Mouse (Mus musculus) olfactory bulb, adult 2 months (tissue): ENCODE measurements around the gene Mafb. TPM values are rescaled to one million over a fixed set of nuclear protein-coding genes. Genes with fewer than 3 reads are reported as not detected.
A peak's percentile ranks its signal among the peaks of the same experiment; 100 is the strongest.

Experiments
- H3K27ac ChIP-seq: fragments of 200-500 bp; 2 replicates; pipeline ENCODE4 v1.5.1; 2012; ENCODE audit warnings: low read depth, low read length; ENCODE audit not compliant: insufficient read depth
- H3K4me1 ChIP-seq: fragments of 200-500 bp; 2 replicates; pipeline ENCODE4 v1.6.1; 2012; ENCODE audit warnings: low read length; ENCODE audit not compliant: control insufficient read depth, insufficient read depth
- H3K4me3 ChIP-seq: fragments of 200-500 bp; 2 replicates; pipeline ENCODE4 v1.5.1; 2012; ENCODE audit warnings: mild to moderate bottlenecking, low read depth, low read length, moderate library complexity; ENCODE audit not compliant: insufficient read depth
- CTCF ChIP-seq: fragments of 200-500 bp; IDR thresholded peaks from 2 replicates; pipeline ENCODE4 v1.5.1; 2012; ENCODE audit warnings: low read depth, mild to moderate bottlenecking, low read length, moderate library complexity; ENCODE audit not compliant: insufficient read depth
- POLR2A ChIP-seq: fragments of 200-500 bp; IDR thresholded peaks from 2 replicates; pipeline ENCODE4 v1.6.1; 2012; ENCODE audit warnings: mild to moderate bottlenecking, low read depth, low read length, moderate library complexity; ENCODE audit not compliant: insufficient read depth
- WGBS: fragments of 180-500 bp; shearing (Covaris S2); methylation state at CpG from one replicate; pipeline ENCODE4 v1.1.7; 2018; 5-methylcytosine and 5-hydroxymethylcytosine counted together
- polyA plus RNA-seq: library from polyadenylated mRNA; stranded (reverse); fragments of >200 nt; gene quantifications from 2 replicates; pipeline ENCODE4 v1.2.4, GENCODE M21; 2012; ENCODE audit warnings: low replicate concordance; ENCODE audit not compliant: missing spikeins, insufficient read depth, insufficient read length

Gene Mafb
- polyA plus RNA-seq, 1 experiment, result not detected

DNA sequence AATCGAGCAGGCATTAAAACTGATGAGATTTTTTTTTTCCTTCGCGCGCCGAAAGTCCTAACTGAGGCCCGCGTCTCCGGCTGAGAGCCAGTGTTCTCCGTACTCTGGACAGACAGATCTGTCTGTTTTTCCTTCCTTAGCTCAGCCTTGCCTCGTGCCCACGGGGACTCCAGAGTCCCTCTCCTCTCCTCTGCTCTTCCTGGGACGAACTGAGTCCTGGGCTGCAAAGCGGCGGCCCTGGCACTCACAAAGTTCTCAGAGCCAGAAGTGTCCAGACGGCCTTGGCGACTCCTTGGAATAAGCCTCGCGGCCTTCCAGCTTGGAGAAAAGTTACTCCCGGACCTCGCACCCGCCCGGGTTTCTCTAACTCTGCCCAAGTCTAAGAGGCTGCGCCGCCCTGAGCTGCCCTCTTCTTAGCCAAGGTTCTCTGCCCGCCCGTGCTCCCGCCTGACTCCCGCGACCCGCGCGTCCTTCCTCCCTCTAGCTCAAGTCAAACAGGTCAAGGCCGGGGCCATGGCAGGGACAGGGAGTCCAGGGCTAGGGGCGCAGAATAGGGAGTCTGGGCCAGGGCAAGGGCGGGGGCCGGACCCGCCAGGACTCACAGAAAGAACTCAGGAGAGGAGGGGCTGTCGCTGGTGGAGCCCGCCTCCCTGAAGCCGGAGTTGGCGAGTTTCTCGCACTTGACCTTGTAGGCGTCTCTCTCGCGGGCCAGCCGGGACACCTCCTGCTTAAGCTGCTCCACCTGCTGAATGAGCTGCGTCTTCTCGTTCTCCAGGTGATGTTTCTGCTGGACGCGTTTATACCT lies 1.6 kb downstream of the Mafb start:
- TF ChIP-seq CTCF (no peak), POLR2A (no peak)
- H3K4me1 ChIP-seq, result peaks cover 37% of the 10 kb centered on the region
- 3% methylated on average over 50 of the region's 50 CpGs for WGBS
- H3K27ac ChIP-seq, result no peak overlapping the region
- H3K4me3 ChIP-seq, result peak overlapping the region; percentile 56

GRCm38 (mm10) chr2:160364666-160365065 lies 2.2 kb downstream of the Mafb start:
- WGBS, result 28% methylated on average over 12 of the region's 12 CpGs
- no peak overlapping the region for H3K27ac ChIP-seq
- TF ChIP-seq POLR2A (no peak), CTCF (no peak)
- H3K4me1 ChIP-seq, result peaks cover 35% of the 10 kb centered on the region
- no peak overlapping the region for H3K4me3 ChIP-seq

DNA sequence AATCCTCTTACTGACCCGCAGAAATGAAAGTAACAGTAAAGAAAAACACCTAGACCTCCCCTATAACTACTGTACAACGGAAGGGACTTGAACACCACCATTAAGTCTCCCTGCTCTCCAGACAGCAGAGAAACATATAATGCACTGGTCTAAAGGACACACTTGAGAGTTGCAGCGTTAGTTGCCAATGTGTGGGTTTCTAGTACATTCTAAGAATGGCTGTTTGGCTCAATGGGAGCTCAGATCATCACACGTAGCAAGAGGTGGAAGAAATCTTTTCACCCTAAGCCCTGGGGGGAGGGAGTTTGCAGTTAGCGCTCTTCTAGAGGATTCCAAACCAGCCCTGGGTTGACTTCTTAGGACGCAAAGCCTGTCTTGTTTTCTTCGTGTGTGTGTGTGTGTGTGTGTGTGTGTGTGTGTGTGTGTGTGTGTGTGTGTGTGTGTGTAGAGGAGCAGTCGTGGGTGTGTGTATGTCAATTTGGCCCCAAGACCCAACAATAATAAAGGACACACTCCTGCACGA lies 2.7 kb downstream of the Mafb start:
- Histone ChIP-seq H3K4me1 (peaks cover 34% of the 10 kb centered on the region), H3K27ac (no peak overlapping the region), H3K4me3 (no peak overlapping the region; the same call in 1 of the 2 replicates)
- WGBS, result 37% methylated on average over 9 of the region's 9 CpGs
- no peak for TF ChIP-seq POLR2A
- no peak for TF ChIP-seq CTCF

- TF ChIP-seq CTCF, result no peak
- WGBS, result 84% methylated on average over 4 of the region's 4 CpGs
- Histone ChIP-seq H3K27ac (no peak overlapping the region), H3K4me1 (peaks cover 35% of the 10 kb centered on the region), H3K4me3 (no peak overlapping the region)
These were observed 3.7 kb downstream of the Mafb start for GRCm38 (mm10) chr2:160363201-160363600.

- TF ChIP-seq CTCF, result no peak
- no peak for TF ChIP-seq POLR2A
- no peak overlapping the region for H3K4me3 ChIP-seq
- no peak overlapping the region for H3K27ac ChIP-seq
- H3K4me1 ChIP-seq, result peaks cover 22% of the 10 kb centered on the region
- WGBS, result 65% methylated on average over 16 of the region's 16 CpGs
These were observed 5.3 kb downstream of the Mafb start for GRCm38 (mm10) chr2:160361442-160362121.

- 62% methylated on average over 8 of the region's 8 CpGs for WGBS
- TF ChIP-seq CTCF (no peak), POLR2A (no peak)
- H3K27ac ChIP-seq, result no peak overlapping the region
- no peak overlapping the region for H3K4me3 ChIP-seq
- H3K4me1 ChIP-seq, result peaks cover 9% of the 10 kb centered on the region
These were observed 6.5 kb downstream of the Mafb start for GRCm38 (mm10) chr2:160360234-160360874.

GRCm38 (mm10) chr2:160358896-160359295 lies 8.0 kb downstream of the Mafb start:
- Histone ChIP-seq H3K4me3 (no peak overlapping the region), H3K4me1 (peaks cover 6% of the 10 kb centered on the region), H3K27ac (no peak overlapping the region)
- TF ChIP-seq CTCF, result no peak
- TF ChIP-seq POLR2A, result no peak
- 29% methylated on average over 4 of the region's 4 CpGs for WGBS

- WGBS, result 88% methylated on average over 4 of the region's 4 CpGs
- Histone ChIP-seq H3K4me3 (no peak overlapping the region), H3K4me1 (peaks cover 6% of the 10 kb centered on the region), H3K27ac (no peak overlapping the region)
- TF ChIP-seq CTCF, result no peak
- TF ChIP-seq POLR2A, result no peak
These were observed 9.4 kb downstream of the Mafb start for GRCm38 (mm10) chr2:160357442-160357841.

DNA sequence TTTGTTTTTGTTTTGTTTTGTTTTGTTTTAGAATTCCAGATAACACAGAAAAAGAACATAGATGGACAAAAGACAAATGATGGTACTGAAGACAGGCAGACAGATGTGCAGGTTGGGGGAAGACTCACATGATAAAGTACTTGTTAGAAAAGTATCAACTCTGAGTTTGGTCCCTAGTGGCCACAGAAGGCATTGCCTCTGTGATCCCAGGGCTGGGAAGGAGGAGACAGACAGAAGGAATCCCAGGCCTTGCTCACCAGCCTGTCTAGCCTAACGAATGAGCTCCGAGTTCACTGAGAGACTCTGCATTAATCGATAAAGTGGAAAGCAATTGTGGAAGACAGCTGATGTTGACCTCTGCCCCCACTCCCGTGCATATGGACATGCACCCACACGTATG lies 10.7 kb downstream of the Mafb start:
- TF ChIP-seq CTCF (no peak), POLR2A (no peak)
- 77% methylated on average over 5 of the region's 5 CpGs for WGBS
- Histone ChIP-seq H3K4me1 (peaks cover 6% of the 10 kb centered on the region), H3K4me3 (no peak overlapping the region), H3K27ac (no peak overlapping the region)
